Mouse (Mus musculus) MEL (cell line): ENCODE measurements around the gene Esm1.

Source experiments
- CTCF ChIP-seq, 3 experiments: IDR thresholded peaks in 2 of 3; conservative IDR thresholded peaks in 1 of 3; 2 replicates each; pipeline ENCODE4 v1.5.1; 2011 to 2012; ENCODE audit warnings: low read length in 3 of 3, low read depth in 2 of 3, mild to moderate bottlenecking in 2 of 3, improper control_type of control experiment in 1 of 3, inconsistent platforms in 1 of 3, mixed read lengths in 1 of 3, moderate library complexity in 1 of 3; ENCODE audit not compliant: control insufficient read depth in 1 of 3, insufficient read depth in 1 of 3, poor library complexity in 1 of 3, severe bottlenecking in 1 of 3
- MAZ ChIP-seq: IDR thresholded peaks from 2 replicates; pipeline ENCODE4 v1.6.1; 2012; ENCODE audit warnings: low read depth, mild to moderate bottlenecking, inconsistent platforms, low read length, improper control_type of control experiment
- TCF12 ChIP-seq: IDR thresholded peaks from 2 replicates; pipeline ENCODE4 v1.6.1; 2014; ENCODE audit warnings: low read depth, mild to moderate bottlenecking, inconsistent platforms, low read length, improper control_type of control experiment, moderate library complexity
- ZNF384 ChIP-seq: IDR thresholded peaks from 2 replicates; pipeline ENCODE4 v1.6.1; 2012; ENCODE audit warnings: low read depth, mild to moderate bottlenecking, inconsistent platforms, low read length, improper control_type of control experiment

DNA sequence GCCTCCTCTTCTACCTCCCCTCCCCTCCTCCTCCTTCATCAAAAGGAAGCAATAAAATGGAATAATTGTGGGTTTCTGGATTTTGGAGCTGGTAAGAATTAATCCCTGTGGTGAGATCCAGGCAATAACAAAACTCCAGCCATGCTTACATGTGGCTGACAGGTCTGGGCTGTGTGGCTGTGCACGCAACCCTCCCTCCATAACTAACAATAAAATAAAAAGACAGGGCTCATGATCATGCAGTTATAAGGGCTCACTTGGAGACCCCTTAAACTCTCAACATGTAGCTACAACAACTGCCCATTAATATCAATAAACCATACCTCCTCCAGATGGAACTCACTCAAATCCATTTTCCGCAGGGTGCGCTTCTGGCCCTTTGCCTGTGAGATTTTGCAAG is 4.4 kb downstream of the Esm1 start:
- TF ChIP-seq MAZ (no peak), ZNF384 (no peak), CTCF (IDR thresholded peaks at IDR 0.05 in 2 of 3, conservative IDR thresholded peaks at IDR 0.05 in 1 of 3; ENCODE audit: control insufficient read depth in 1 of 3, insufficient read depth in 1 of 3, low read depth in 2 of 3, low read length in 3 of 3, poor library complexity in 1 of 3, severe bottlenecking in 1 of 3) (no peak), TCF12 (no peak)
